Mouse (Mus musculus) heart, postnatal 36 days (tissue): ENCODE measurements around the gene Tmem8b. TPM values are rescaled to one million over a fixed set of nuclear protein-coding genes. Genes with fewer than 3 reads are reported as not detected.

Experiments used
- DNase-seq, 2 experiments: peaks; one replicate each; pipeline ENCODE4 v3.0.0; 2021 to 2022
- intact Hi-C: fragments of 180-260 bp; cut with DNase I; formaldehyde crosslinking; loops from one replicate; pipeline ENCODE4 v1.15.1; 2025
- total RNA-seq, 2 experiments: library from RNA; stranded (reverse); gene quantifications; 2 replicates each; pipeline ENCODE4 v1.2.3; 2021

The Tmem8b gene
- total RNA-seq: 10 to 100 TPM; 17.8 to 20.3 TPM

DNA sequence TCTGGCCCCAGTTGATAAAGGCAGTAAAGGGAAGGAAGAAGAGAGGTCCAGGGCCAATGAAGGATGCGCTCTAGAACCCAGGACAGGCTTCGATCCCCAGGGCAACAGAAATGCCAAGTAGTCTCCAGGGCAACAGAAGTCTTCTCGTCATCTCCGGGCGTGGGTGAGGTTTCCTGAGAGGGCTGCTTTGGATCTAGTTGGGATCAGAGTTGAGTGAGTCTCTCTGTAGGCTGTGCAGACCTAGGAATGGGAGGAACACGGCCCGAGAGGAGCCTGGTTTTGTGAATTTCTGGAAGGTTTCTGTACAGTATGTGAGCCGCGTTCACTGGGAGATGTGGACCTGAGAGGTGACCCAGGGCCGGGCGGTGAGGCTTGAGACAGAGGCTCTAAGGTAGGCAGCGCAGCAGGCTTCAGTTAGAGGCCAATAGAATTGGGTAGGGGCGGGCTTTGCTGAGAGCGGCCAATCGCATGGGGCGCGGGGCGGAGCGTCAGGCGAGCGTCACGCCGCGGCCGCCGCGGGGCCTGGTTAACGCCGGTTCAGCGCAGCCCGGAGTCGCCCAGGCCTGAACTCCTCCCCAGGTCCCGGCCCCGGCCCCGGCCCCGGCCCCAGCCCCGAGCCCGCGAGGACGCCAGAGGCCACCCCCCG lies at the start of gene Tmem8b, which contains the start of gene Fam221b:
Gene Tmem8b (plus strand): TSS at position 190 of the 646 bp plus-strand sequence.
Gene Fam221b (minus strand): TSS at position 364 of the 646 bp plus-strand sequence.
- peak; percentile 90 to 93 for DNase-seq
- intact Hi-C loops: loop anchor here (5.0 kb wide), 1 partner anchor 92 kb away; the partner anchor contains the start of genes Gba2 and Rgp1

DNA sequence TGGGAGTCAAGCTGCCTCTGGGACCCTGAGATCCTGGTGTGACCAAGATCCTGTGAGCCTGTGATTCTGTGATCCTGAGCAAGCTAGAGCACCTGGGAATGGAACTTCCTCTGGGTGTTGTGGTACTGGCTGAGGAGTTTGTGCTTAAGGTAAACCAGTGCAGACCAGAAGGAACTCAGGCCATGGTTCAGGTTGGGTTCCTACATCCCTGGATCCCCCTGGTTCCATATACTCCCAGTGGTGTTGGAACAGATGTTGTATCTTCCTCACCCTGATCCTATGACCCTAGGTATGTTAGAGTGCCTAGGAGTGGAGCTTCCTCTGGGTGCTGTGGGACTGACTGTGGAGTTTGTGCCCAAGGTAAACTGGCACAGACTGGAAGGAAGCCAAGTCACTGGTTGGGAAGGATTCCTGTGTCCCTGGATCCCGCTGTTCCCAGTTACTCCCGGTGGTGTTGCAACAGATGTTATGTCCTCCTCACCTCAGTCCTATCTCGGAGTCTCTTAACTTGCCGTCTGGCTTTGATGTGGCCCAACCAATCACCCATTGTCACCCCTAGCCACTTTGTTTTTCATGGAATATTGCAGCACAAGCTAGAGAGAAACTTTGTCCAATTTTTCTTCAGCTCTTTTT lies 48.5 kb upstream of the Tmem8b start:
- DNase-seq: no peak
- intact Hi-C loops: no loop called here

DNA sequence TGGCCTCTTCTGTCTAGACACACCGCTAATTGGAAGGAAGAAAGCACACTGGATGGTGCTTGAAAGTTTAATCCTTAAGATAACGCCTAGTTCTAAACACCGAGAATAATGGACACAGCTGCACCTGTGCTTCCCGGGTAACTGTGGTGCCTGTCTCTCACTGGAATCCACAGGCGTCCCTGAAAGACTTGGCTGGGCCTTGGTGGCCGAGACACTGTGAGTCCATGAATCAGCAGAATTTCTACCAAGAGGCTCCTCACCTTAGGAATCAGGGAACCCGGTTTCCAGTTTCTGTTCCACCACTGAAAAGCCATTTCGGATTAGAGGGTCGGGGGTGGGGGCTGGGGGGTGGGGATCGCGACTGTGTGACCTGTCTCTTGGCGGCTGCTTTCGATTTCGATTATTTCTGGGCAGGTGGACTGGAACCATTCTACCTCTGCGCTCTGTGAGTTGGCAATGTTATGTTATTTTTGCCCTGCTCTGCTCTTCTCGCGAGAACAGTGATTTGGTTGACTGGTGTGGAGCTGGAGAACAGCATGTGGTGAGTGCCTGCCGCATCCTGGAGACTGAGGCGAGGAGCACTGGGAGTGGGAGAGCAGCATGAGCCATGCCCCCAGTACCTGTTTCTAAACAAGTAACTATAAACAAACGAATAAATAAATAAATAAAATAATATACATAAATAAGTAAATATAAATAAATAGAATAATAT lies 39.5 kb upstream of the Tmem8b start:
- no peak for DNase-seq

DNA sequence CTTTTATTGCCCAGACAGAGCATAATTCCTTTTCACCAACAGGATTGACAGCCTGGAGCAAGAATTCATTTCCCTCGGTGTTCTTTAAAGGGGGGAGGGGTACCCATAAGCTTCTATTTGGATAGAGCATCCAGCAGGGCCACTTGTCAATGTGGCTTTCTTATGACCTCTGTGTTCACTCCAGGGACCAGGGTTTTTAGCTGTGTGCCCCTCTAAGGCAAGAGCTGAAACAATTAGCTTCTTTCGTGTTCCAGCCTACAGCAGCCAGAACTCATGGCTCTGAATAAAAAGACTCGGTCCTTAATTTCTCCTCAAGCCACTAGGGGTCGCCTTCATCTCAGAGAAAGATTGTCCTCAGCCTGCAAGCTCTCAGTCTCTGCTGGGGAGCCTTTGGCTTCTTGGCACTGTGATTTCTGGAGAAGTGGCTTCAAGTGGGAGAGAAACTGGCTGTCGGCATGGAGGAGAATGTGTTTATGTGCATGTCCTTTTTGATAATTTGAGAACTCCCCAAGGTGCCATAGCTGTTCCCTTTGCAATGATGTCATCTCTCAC lies 38.7 kb upstream of the Tmem8b start:
- intact Hi-C loops: loop anchor here (1.0 to 2.0 kb wide), 3 partner anchors 40 to 231 kb away; no protein-coding TSS in a partner anchor

More for the DNA sequence above, 39.5 kb upstream of the Tmem8b start:
- intact Hi-C loops: no loop called here

DNA sequence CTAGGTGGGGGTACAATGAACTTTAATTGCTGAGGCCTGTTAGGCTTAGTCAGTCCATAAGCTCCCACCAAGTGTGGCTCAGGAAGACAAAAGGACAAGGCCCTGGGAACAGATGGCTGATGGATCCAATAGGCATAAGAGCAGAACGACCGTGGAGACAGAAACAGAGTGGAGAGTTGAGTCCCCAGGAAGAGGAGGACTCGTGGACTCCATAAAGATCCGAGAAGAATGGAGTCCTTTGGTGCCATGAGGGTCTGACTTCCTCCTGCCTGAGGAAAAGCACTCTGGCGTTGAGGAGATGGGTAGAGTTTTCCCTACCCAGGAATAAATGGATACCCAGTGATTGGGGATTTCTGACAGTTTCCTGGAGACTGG lies 38.1 kb upstream of the Tmem8b start:
- intact Hi-C loops: loop anchor here (1.0 to 2.0 kb wide), 3 partner anchors 40 to 230 kb away; no protein-coding TSS in a partner anchor
- DNase-seq: no peak

More for the DNA sequence above, 38.7 kb upstream of the Tmem8b start:
- DNase-seq: peak; percentile 79 to 84

DNA sequence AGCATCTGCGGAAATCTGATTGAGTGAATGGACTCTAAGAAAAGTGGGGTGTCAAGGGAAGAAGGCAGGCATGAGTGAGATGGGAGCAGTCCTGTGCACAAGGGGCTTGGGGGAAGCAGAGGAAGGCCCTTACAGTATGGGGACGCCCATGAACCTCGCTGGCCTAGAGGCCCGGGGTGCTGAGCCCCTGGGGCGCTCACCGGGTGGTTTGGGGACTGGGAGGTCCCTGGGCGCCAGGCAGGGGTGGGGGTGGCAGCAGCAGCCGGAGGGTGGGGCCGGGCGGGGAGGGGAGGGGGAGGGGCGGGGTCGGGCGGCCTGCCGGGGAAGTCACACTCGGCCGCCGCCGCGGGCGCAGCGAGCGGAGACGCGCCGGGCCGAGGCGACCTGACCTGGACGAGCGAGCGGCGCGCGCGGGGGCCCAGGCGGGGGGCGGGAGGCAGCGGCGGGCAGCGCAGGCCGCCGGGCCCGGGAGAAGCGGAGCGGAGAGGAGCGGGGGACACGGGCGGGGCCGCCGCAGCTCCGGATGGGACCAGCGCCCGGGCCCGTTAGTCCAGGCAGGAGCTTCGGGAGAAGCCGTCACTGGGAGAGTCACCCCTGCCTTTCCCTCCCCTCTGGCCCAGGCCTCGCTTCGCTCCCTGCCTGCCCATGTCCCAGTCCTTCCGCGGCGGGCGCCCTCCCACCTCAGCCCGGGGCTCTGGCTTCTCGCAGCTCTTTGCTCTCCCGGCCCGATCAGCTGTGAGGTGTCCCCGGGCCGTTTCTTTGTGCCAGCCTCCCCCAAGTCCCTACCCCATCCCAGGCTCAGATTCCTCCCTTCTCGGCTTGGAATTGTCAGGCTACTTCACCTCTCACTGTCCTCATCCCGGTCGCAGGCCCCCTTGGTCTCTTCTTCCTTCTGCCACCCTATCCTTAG lies 37.5 kb upstream of the Tmem8b start, which contains the start of gene Npr2:
Gene Npr2 (plus strand): TSS at position 890 of the 910 bp plus-strand sequence.
- peak; percentile 59 to 76 for DNase-seq
- intact Hi-C loops: loop anchor here (2.0 kb wide), 1 partner anchor 230 kb away; no protein-coding TSS in a partner anchor

DNA sequence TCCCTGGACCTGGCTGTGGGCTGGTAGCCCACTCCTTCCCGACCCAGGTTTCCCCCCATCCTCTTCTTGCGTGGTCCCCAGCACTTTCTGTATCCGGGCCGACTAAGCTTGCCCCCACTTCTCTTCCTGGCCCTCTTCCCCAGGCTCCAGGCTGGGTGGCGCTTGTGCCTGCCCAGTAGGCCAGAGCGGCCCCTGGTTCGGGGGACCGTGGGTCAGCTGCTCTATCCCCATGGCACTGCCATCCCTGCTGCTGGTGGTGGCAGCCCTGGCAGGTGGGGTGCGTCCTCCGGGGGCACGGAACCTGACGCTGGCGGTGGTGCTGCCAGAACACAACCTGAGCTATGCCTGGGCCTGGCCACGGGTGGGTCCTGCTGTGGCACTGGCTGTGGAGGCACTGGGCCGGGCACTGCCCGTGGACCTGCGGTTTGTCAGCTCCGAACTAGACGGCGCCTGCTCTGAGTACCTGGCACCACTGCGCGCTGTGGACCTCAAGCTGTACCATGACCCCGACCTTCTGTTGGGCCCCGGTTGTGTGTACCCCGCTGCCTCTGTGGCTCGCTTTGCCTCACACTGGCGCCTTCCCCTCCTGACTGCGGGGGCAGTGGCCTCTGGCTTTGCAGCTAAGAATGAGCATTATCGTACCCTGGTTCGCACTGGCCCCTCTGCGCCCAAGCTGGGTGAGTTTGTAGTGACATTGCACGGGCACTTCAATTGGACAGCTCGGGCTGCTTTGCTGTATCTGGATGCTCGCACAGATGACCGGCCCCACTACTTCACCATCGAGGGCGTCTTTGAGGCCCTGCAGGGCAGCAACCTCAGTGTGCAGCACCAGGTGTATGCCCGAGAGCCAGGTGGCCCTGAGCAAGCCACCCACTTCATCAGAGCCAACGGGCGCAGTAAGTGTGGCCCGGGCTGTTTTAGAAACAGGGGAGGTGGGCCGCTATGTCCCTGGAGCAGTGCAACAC lies 36.5 kb upstream of the Tmem8b start:
- intact Hi-C loops: loop anchor here (2.0 kb wide), 1 partner anchor 229 kb away; no protein-coding TSS in a partner anchor
- DNase-seq: peak in 1 of 2 experiments; percentile 33

DNA sequence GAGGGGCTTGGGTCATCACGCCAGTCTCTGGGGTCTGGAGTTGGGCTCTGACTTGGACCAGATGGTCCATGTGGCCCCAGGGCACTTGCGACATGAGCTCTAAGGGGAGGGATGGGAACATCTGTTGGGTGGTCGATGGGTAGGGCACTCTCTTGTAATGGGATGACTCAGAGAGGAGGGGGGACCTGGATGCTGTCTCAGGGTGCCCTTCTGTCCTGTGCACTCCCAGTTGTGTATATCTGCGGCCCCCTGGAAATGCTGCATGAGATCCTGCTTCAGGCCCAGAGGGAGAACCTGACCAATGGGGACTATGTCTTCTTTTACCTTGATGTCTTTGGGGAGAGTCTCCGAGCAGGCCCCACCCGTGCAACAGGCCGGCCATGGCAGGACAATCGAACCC lies 35.5 kb upstream of the Tmem8b start:
- peak in 1 of 2 experiments; percentile 2 for DNase-seq
- intact Hi-C loops: no loop called here

DNA sequence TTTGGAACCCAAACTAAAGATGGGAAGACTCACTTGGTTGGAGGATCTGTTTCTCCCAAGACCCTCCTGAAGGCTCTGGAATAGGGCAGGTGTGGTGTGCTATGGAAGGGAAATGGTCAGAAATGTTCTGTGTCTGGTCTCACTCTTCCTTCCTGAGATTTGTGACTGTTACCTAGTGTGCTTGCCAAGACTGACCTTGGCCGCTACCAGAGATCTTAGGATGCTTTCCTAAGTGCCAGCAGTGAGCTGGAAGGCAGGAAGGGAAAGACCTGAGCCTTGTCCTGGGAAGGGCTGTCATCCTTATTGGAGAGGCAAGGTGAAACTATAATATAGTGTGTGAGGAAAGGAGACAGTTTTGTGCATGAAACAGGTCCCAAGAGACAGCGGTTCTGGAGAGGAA lies 35.0 kb upstream of the Tmem8b start:
- DNase-seq: peak in 1 of 2 experiments; percentile 1
- intact Hi-C loops: loop anchor here (2.0 kb wide), 1 partner anchor 19 kb away; the partner anchor contains the start of gene Spag8

DNA sequence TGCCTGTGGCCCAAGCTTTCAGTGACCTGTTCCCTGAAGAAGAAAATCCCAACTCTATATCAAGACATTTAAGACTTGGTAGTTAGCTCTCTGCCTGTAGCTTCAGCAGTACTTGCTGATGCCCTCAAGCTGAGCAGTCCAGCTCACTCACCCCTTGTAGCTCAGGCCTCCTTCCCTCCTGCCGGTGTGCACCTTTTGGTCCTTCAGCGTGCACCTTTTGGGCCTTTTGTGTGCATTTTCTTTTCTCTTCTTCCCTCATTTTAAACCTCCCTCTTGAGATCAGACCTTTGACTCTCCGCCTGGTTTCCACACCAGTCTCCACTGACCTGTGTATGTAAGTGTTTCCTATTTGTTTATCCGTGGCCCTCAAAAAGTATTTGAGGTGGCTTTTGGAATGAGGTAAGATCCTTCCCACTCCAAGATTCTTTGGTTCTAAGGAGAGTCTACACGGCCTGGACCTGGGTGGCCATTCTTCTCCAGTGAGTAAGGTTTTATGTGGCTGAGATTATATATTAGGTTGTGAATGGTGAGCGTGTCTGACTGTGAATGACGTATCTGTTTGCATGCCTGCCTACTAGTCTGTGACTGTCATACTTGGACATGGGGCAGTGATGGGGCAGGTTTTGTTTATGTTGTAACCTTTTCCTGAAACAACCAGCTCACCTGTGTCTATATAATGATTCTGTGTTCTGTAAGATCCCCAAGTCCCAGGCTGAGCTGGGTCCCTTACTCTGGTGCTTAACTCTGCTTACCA lies 34.0 kb upstream of the Tmem8b start:
- peak in 1 of 2 experiments; percentile 0 for DNase-seq
- intact Hi-C loops: loop anchor here (2.0 kb wide), 1 partner anchor 18 kb away; the partner anchor contains the start of gene Spag8

DNA sequence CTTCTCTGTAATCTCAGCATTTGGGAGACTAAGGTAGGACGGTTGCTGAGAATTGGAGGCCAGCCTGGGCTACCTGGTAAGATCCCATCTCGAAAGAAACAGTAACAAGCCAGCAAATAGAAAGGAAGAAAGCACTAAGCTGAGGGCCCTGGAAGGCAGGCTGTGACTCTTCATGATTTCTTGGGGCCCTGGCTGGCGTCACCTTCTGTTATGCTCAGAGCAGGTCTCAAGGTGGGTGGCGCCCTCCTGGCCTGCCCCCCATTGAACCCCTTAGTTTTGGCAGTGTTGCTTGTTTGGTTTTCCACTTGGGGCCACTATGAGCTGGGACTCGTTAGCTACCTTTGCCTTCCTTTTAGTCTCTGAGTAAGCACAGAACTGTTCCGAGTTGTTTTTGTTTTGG lies 32.0 kb upstream of the Tmem8b start:
- no peak for DNase-seq
- intact Hi-C loops: no loop called here

DNA sequence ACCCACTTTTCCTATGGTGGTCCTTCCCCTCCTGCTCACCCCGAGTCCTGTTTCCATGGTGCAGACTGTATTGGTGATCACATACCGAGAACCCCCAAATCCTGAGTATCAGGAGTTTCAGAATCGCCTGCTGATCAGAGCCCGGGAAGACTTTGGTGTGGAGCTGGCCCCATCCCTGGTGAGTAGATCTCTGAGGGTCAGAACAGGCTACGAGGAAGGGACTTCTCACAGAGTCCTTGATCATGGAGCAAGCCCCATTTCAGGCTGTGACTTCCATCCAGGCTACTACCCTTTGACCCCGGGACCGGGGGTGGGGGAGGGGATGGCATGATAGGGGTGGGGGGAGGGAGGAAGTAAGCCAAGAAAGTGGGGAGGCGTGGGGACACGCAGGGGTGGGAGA lies 28.7 kb upstream of the Tmem8b start:
- intact Hi-C loops: no loop called here
- DNase-seq: peak in 1 of 2 experiments; percentile 0

DNA sequence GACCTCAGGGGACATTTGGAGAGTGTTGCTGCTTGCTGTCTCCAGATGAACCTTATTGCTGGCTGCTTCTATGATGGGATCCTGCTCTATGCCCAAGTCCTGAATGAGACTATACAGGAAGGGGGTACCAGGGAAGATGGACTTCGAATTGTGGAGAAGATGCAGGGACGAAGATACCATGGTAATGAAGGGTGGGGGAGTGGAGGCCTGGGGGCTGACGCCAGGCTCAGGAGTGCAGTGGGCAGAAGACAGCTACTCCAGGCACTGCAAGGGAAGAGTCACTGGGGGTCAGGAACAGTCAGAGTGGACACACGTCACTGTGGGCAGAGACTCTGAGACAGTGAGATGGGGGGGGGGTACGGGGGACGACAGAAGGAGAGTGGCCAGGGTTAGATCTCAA lies 28.3 kb upstream of the Tmem8b start:
- no peak for DNase-seq
- intact Hi-C loops: no loop called here

DNA sequence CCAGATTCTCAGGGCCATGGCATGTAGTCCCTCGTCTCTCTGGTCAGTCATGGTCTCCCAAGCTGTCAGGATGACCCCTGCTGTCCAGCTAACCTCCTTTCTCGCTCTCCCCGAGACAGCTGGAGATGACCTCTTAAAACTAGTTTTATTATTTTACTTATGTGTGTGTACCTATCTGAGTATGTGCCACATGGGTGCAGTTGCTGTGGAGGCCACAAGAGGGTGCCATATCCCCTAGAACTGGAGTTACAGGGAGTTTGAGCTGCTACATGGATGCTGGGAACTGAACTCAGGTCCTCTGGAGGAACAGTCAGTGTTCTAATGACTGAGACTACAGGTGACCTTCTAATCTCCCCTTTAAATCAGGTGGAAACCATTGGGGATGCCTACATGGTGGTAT lies 19.0 kb upstream of the Tmem8b start:
- intact Hi-C loops: no loop called here
- DNase-seq: no peak

DNA sequence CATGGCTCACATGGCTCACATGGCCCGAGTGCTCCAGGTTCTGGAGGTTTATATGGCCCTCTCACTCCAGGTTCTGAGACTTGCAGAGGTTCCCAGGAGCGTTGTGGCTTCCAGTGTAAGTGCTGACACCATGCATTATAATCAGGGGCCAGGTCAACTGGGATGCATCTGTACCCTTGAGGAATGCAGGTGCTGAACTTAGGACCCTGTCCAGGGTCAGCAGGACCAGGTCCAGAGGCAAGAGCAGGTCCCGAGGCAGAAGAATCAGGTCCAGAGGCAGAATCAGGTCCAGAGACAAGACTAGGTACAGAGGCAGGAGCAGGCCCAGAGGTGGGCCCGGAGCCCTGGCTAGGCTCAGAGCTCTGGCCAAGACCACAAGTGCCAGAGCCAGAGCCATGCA lies 16.0 kb upstream of the Tmem8b start:
- no peak for DNase-seq

DNA sequence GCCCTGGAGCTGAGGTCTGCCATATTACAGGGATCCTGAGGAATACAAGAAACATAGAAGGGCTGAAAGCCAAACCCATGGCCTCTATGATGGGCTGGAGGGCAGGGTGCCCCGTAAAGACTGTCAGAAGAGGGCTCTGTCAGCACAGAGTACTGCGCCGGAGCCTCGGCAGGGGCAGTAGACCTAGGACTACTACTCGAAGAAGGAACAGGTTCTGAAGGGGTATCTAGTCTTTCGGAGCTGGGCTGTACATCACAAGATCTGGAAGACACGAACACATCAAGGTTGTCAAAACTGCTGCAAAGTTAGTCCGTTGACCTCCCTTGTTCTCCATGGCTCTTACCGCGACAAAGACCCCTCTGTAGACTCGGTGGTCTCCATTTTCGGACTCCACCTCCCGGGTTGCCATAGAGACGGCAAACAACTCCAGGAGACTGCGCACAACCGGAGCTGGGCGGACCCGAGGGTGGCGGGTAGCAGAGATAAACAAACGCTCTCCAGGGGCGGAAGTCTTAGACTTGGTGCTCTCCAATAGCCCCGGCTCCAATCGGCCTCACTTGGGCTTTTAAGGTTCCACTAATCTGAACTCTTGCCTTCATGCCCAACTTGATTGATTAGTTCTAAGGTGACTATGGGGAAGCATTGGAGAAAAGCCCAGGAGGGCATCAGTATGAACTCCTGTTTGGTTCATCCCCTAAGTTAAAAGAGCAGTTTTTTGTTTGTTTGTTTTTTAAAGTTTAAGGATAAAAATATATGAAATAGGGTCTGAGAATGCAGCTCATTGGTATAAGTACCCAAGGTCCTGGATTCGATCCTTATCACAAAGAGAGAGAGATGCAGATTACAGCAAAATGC lies 15.4 kb upstream of the Tmem8b start, which contains the start of gene Spag8:
Gene Spag8 (minus strand): TSS at position 434 of the 855 bp plus-strand sequence.
- intact Hi-C loops: loop anchor here (2.0 kb wide), 1 partner anchor 19 kb away; no protein-coding TSS in a partner anchor
- DNase-seq: peak in 1 of 2 experiments; percentile 25

More for the DNA sequence above, 16.0 kb upstream of the Tmem8b start:
- intact Hi-C loops: loop anchor here (2.0 kb wide), 1 partner anchor 18 kb away; no protein-coding TSS in a partner anchor
